Mouse (Mus musculus) testis, postnatal 14 days (tissue): ENCODE data around the gene Camp.
"Not testable (repeated sequence)": the region's sequence is repeated elsewhere in the genome, so short reads cannot be mapped to it uniquely, and the experiment has no call there.

Source experiments
- DNase-seq: peaks from one replicate; pipeline ENCODE4 v3.0.0; 2021; ENCODE audit warnings: low spot score

Camp gene

DNA sequence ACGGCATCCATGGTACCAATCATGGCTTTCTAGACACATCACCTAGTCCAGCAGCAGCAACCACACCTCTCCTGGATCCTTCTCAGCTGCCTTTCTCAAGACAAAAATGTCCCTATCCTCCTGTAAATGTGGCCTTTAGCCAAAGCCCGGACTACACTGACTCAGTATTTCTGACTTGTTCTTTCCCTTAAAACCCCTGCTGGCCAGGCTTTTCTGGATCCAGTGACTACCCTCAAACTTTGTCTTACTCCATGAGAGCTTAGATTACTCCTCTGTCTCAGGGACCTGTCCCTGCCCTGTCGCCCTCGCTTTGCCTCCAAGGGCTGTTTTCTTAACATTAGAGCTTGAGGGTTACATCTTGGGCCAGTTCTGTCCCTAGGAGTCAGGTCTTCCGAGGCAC lies 682 bp upstream of the Camp start:
- DNase-seq = no peak

DNA sequence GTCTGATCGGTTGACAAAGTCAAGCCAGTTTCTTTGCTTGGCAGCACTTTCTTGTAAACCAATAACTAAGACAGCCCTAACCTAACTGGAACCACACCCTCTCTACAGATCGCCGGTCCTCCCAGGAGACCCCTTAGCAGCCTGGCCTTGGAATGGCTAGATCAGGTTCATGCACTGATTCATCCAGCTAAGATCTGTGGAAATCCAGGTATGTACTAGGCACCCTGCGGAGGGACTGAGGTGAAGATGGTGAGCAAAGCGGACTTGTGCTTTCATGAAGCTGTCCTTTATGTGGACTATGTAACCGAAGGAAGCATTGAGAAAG lies 16.4 kb downstream of the Camp start:
- no peak for DNase-seq

DNA sequence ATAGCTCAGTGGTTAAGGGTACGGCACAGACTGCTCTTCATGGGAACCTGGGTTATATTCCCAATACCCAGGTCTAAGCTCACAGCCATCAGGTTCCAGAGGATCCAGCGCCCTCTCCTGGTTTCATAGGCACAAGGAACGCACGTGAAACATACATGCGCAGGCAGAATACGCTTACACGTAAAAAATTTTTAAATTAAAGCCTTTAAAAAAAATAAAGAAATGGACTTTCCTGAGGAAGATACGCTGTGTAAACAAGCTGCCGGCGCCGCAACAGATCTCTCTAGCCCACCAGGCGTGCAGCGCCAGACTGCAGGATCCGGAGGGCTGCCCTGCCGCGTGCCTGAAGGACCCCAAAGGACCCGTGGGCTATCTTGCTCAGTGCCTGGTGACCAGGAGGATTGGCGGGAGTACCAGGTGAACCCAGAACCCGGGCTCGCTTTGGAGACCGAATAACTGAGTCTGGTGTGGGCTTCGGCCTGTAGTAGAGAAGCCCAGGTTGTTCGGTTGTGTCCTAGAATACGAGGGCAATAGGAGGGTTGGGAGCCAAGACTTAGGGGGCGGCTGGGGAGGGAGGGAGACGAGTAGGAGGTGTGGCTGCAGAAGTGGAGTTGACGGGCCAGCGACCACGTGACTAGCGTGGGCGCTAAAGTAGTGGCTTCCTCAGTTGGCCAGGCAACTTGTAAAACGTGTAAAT lies 16.9 kb downstream of the Camp start, which contains the start of gene Nme6:
Nme6 (plus strand) TSS at position 359 of the 697 bp plus-strand sequence.
- peak; percentile 86 for DNase-seq

DNA sequence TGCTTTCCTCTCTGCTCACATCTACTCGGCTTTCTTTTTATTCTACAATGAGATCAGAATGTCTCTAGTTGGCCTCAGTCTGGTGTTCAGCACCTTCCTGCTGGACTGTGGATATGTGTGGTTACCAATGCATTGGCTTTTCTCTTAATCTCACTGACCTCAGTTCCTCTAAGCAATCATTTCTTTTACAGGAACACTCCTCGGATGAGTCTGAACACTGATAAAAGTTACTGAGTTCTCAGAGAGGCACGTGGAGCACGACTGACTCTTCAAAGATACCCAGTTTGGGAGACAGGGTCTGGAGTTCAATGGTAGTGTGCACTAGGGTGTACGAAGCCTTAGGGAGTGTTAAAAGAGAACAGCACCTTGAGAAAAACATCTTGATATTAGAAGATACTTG lies 23.2 kb downstream of the Camp start:
- DNase-seq = no peak

DNA sequence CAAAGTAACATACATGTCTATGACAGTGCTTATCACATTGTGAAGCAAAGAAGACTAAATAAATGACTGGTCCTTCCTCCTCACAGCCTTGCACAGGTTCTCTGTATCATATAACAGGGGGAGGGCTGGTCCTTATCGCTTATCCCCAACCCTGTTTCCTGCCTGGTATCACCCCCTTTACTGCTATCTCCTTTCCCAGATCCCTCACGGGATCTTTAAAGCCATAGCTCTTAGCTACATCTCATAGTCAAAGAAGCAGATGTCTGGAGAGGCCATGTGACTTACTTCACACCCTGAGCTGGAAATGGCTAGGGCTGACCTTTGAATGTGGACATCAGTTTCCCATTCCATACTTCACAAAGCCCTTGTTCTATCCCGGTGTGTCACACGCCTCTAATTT lies 23.7 kb downstream of the Camp start:
- DNase-seq = no peak

DNA sequence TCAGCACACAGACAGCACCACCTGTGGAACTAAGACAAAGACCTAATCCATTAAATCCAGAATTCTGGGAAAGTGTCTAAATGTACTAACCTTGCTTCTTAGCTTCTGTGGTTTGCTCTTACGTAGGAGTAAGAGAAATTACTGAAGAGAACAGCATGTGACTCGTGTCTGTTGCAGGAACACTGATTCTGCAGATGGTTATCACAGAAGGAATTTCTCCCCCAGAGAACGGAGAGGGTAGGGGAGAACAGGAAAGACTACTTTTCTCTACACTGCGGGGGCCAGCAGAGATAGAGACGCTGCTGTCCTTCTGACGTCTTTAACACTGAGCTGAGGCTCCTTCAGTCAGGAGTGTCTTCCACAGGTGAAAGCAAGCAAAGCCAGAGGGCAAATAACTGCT lies 33.1 kb downstream of the Camp start:
- no peak for DNase-seq

DNA sequence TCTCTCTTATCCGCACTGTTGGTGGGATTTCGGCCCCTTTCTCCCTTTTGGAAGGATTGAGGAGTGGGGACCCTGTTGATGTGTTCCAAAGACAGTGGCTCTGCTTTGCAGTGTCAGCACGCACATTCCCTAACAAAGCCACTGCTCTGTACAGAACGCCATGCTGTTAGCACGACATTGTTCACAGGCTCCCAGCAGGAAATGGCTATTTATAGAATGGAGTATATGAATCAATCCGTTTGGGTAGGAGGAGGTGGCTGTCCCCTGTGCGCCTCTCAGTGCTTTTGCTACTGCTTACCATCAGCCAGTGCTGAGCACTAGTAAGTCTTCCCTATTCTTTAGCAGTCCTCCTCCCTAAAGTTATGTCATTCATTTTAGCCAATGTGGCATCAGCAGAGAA lies 36.0 kb downstream of the Camp start:
- DNase-seq = no peak

DNA sequence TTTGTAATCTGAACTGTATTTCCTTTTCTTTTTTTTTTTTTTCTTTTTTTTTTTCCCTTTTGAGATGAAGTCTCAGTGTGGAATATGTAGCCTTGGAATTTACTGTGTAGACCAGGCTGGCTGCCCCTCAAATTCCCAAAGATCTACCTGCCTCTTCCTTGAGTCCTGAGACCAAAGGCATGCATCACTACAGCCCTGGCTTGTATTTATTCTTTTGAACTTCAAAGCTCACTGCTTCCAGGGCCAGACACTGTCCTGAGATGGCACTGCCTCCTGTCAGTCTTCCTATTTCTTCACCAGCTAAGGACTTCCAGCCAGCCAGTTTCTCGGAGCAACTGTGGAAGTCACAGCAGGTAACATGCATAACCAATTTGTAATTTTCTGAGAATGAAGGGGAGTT lies 37.4 kb downstream of the Camp start, which contains the start of gene Spink8:
Spink8 (plus strand) TSS at position 301 of the 400 bp plus-strand sequence.
- no peak for DNase-seq

DNA sequence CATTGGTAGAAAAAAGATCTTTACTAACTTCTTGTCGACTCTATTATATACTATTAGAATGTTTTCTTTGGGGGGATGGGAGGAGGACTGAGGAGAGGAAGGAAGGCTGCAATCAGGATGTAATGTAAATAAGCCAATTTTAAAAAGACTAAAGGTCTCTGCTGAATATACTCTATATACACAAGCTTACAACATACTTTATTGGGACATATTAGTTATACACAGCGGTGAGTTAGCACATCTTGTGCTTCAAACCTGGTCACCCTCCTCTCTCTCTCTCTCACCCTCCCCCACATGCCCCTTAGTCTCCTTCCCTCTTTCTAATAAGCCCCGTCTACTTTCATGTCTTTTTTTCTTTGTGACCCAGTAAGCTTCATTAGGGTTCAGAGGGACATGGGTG lies 41.5 kb downstream of the Camp start:
- no peak for DNase-seq

DNA sequence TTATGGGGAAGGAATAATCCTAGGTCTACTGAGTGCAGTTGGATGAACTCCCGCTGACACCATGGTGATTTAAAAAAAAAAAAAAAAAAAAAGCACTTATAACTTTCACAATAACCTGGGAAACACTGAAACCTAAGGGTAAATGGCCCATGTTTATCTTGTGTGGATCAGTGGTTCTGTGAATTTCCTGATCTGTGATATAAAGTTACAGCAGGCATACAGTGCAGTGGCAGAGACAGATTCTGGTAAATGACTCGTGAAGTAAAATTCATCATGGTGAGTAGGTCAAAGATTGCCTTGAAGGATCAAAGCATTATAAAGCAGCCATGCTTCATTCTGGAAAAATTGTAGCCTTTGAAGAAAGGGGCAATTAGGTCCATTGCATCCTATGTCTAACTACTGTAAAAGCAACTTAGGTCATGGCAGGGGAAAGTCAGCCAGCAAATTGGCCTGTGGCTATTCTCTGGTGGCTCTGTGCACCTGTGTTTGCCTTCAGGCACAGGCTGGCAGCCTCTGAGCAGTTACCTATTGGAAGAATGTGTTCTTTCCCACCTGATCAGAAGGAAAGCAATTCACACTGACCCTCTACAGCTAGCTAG lies 42.6 kb downstream of the Camp start:
- no peak for DNase-seq

DNA sequence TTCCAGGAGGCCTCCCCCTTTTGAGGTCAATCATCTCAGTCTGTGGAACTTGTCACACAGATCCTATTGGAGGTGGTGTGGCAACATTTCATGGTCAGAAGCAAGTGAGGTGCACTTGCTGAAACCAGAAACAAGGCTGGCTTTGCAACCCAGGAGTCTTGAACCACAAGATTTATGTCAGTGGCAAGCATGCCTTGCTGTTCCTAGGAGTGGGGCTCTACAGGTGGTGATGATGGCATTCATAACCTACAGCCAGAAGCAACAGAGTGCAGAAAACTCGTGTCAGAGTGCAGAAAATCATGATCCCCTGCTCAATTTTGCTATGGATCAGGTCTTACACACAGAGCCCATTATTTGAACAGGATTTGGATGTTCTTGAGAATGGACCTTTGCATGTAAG lies 43.2 kb downstream of the Camp start:
- no peak for DNase-seq

DNA sequence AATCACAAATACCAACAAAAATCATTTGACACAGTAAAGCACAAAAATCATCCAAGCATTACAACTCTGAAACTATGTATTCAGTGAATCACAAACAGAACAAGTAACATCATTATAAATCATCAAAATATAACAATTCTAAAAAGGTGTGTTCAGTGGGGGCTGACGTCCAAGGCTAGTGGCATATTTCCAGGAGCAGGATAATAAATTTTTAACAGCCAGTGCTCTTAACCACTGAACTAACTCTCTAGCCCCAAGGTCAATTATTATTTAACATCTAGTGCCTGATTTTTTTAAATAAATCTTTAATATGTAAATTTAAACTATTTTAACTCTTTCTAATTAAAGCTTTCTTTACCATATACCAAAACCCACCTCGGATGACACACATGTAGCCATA lies 43.8 kb downstream of the Camp start:
- DNase-seq = not testable (repeated sequence)

DNA sequence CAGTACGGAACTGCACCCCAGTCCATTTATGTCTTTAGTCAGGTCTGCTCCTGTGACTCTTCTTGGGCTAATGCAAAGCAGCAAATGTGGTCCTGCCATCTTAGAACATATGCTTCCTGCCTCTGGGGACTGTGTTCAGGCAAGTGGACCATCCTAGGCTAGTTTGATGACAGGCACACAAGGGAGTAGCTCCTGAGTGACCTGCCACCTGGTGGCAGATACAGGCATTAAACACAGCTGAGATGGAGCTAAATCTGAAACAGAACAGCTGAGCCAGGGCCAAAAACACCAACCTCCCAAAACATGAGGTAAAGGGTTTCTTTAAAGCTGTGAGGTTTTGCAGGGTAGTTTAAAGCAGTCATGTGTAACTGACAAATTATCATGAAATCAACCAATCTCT lies 51.4 kb downstream of the Camp start:
- no peak for DNase-seq
